23 mouse cellular contexts compared by ENCODE assay signal in the genomic region with DNA sequence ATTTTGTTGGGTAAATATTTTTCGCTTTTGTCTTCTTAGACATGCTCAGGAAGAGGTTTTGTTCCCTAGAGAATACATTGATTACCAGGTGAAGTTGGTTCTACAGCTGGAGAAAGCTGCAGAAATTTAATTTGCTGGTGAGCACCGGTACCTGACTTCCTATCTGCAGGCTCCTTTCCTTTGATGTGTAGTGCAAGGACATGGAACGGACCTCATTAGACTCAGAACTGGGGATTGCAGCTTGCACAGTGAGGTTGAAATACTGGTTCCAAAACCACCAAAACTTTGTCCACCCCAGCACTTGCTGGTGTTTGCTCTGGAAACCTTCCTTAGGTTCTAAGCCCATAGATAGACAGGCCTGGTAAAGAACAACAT. TPM values are rescaled to one million over a fixed set of nuclear protein-coding genes. Genes with fewer than 3 reads are reported as not detected.
"Had no signal": no experiment of that assay in that cellular context is flagged by ENCODE, and none has a peak within 500 bp of the region (broad histone marks: within the 10 kb centered on the region; RNA-seq: fewer than 3 reads in every experiment).

No protein-coding gene starts in this region.

- DNase-seq: kidney, adult 11 months; kidney, postnatal 14 days; lung, embryonic 14.5 days; lung, postnatal 10 days; lung, postnatal 4 days; thymus, adult 2 months; thymus, postnatal 25 days had no signal

- H3K27ac ChIP-seq: hindbrain, postnatal 0 days; limb, embryonic 10.5 days; midbrain, embryonic 10.5 days; midbrain, embryonic 15.5 days; neural tube, embryonic 13.5 days; stomach, embryonic 15.5 days had no signal

- H3K4me3 ChIP-seq: limb, embryonic 10.5 days; midbrain, embryonic 10.5 days; midbrain, embryonic 15.5 days; neural tube, embryonic 13.5 days; stomach, embryonic 15.5 days had no signal

- H3K27me3 ChIP-seq: midbrain, embryonic 15.5 days; neural tube, embryonic 13.5 days; stomach, embryonic 15.5 days had no signal

- H3K4me1 ChIP-seq: limb, embryonic 10.5 days; midbrain, embryonic 15.5 days; stomach, embryonic 15.5 days had no signal

- H3K9me3 ChIP-seq: limb, embryonic 10.5 days; midbrain, embryonic 10.5 days; midbrain, embryonic 15.5 days; neural tube, embryonic 13.5 days; stomach, embryonic 15.5 days had no signal

- ATAC-seq: hindbrain, postnatal 0 days; midbrain, embryonic 15.5 days had no signal

- H3K36me3 ChIP-seq: limb, embryonic 10.5 days; midbrain, embryonic 10.5 days; midbrain, embryonic 15.5 days; neural tube, embryonic 13.5 days; stomach, embryonic 15.5 days had no signal

- H3K9ac ChIP-seq: lung, embryonic 14.5 days; midbrain, embryonic 15.5 days; neural tube, embryonic 13.5 days; stomach, embryonic 15.5 days had no signal

- H3K4me2 ChIP-seq: lung, embryonic 14.5 days; midbrain, embryonic 15.5 days; neural tube, embryonic 13.5 days; stomach, embryonic 15.5 days had no signal

RNA-seq across cellular contexts. Expression of a gene that starts 40.4 kb away (rescaled TPM):
- total RNA-seq: hindbrain, postnatal 0 days; layer of hippocampus, adult 8-10 months; layer of hippocampus, postnatal 14 days; left cerebral cortex, adult 18-20 months; left cerebral cortex, postnatal 10 days; megakaryocyte, adult 5-6 weeks; monocyte, adult 5-6 weeks had no signal
- polyA plus RNA-seq: hindbrain, postnatal 0 days; kidney, embryonic 14.5 days; large intestine, adult 2 months; limb, embryonic 10.5 days; limb, embryonic 14.5 days; lung, embryonic 14.5 days; midbrain, embryonic 10.5 days; midbrain, embryonic 15.5 days; neural tube, embryonic 13.5 days; spleen, adult 2 months; stomach, embryonic 15.5 days; thymus, adult 2 months had no signal
